Mouse (Mus musculus): ENCODE data around the gene Nom1. TPM values are rescaled to one million over a fixed set of nuclear protein-coding genes. Genes with fewer than 3 reads are reported as not detected.
A peak's percentile ranks its signal among the peaks of the same experiment; 100 is the strongest.

The Nom1 gene
- polyA plus RNA-seq (2014; fragmentation: Nextera tagmentation; extraction: Ambion mirVana) = 24.2 and 25.3 TPM in 2 replicates

- peak within 1 kb of the TSS; percentile 83 for H3K4me3 ChIP-seq (ENCODE audit: low read depth, low read length)
- no peaks in the 10 kb centered on the region for H3K36me3 ChIP-seq (replicated peaks; ENCODE audit: control insufficient read depth, insufficient read depth, low read depth, low read length)
- 0 out of 2 replicates have a peak within 1 kb of the TSS, but pooled peaks have one; percentile 48 for H3K27ac ChIP-seq (replicated peaks; ENCODE audit: low read depth, low read length)
- H3K9me3 ChIP-seq (replicated peaks; ENCODE audit: control insufficient read depth, low read length) = no peaks in the 10 kb centered on the region
- peak within 1 kb of the TSS; percentile 83 for H3K4me2 ChIP-seq (ENCODE audit: low read depth, low read length)
- WGBS = 4% methylated on average over 29 of the region's 29 CpGs
- H3K4me1 ChIP-seq (ENCODE audit: control insufficient read depth, insufficient read depth, low read length) = no peaks in the 10 kb centered on the region
- H3K27me3 ChIP-seq (ENCODE audit: control insufficient read depth, insufficient read depth, low read length) = no peaks in the 10 kb centered on the region
- peak; percentile 97 for ATAC-seq (replicated peaks; ENCODE audit: insufficient number of reproducible peaks, low FRiP score, low TSS enrichment, low read depth)
- peak; percentile 95 for DNase-seq (ENCODE audit: low spot score)
- peak within 1 kb of the TSS; percentile 82 for H3K9ac ChIP-seq (replicated peaks; ENCODE audit: low read length)
These were observed at the start of gene Nom1 for GRCm38 (mm10) chr5:29434228-29434871. Gene Nom1 (plus strand): TSS chr5:29434664.

- Histone ChIP-seq H3K4me1 (ENCODE audit: control insufficient read depth, insufficient read depth, low read length) (no peaks in the 10 kb centered on the region), H3K27ac (replicated peaks; ENCODE audit: low read depth, low read length) (0 out of 2 replicates have a peak overlapping the region, but pooled peaks have one; percentile 3), H3K4me2 (ENCODE audit: low read depth, low read length) (no peak overlapping the region), H3K9ac (replicated peaks; ENCODE audit: low read length) (no peak overlapping the region), H3K4me3 (ENCODE audit: low read depth, low read length) (no peak overlapping the region), H3K36me3 (replicated peaks; ENCODE audit: control insufficient read depth, insufficient read depth, low read depth, low read length) (no peaks in the 10 kb centered on the region), H3K9me3 (replicated peaks; ENCODE audit: control insufficient read depth, low read length) (no peaks in the 10 kb centered on the region), H3K27me3 (ENCODE audit: control insufficient read depth, insufficient read depth, low read length) (no peaks in the 10 kb centered on the region)
- no peak for ATAC-seq (replicated peaks; ENCODE audit: insufficient number of reproducible peaks, low FRiP score, low TSS enrichment, low read depth)
- no peak for DNase-seq (ENCODE audit: low spot score)
- 57% methylated on average over 1 of the region's 1 CpGs for WGBS
These were observed 46.9 kb upstream of the Nom1 start for GRCm38 (mm10) chr5:29387591-29387990.

- no peak for ATAC-seq (replicated peaks; ENCODE audit: insufficient number of reproducible peaks, low FRiP score, low TSS enrichment, low read depth)
- no peaks in the 10 kb centered on the region for H3K27me3 ChIP-seq (ENCODE audit: control insufficient read depth, insufficient read depth, low read length)
- no peak overlapping the region for H3K27ac ChIP-seq (replicated peaks; ENCODE audit: low read depth, low read length)
- H3K36me3 ChIP-seq (replicated peaks; ENCODE audit: control insufficient read depth, insufficient read depth, low read depth, low read length) = no peaks in the 10 kb centered on the region
- H3K4me1 ChIP-seq (ENCODE audit: control insufficient read depth, insufficient read depth, low read length) = no peaks in the 10 kb centered on the region
- no peaks in the 10 kb centered on the region for H3K9me3 ChIP-seq (replicated peaks; ENCODE audit: control insufficient read depth, low read length)
- WGBS = 44% methylated on average over 7 of the region's 7 CpGs
- H3K4me3 ChIP-seq (ENCODE audit: low read depth, low read length) = no peak overlapping the region
- H3K9ac ChIP-seq (replicated peaks; ENCODE audit: low read length) = no peak overlapping the region
- DNase-seq (ENCODE audit: low spot score) = peak; percentile 4
- no peak overlapping the region for H3K4me2 ChIP-seq (ENCODE audit: low read depth, low read length)
These were observed 46.1 kb upstream of the Nom1 start for GRCm38 (mm10) chr5:29388181-29388943.

GRCm38 (mm10) chr5:29388944-29389765 lies 45.3 kb upstream of the Nom1 start:
- WGBS = 25% methylated on average over 15 of the region's 15 CpGs
- ATAC-seq (replicated peaks; ENCODE audit: insufficient number of reproducible peaks, low FRiP score, low TSS enrichment, low read depth) (0 out of 2 replicates have a peak, but pooled peaks have one; percentile 59), DNase-seq (ENCODE audit: low spot score) (peak; percentile 81)
- Histone ChIP-seq H3K27ac (replicated peaks; ENCODE audit: low read depth, low read length) (no peak overlapping the region), H3K4me1 (ENCODE audit: control insufficient read depth, insufficient read depth, low read length) (no peaks in the 10 kb centered on the region), H3K4me2 (ENCODE audit: low read depth, low read length) (no peak overlapping the region), H3K27me3 (ENCODE audit: control insufficient read depth, insufficient read depth, low read length) (no peaks in the 10 kb centered on the region), H3K4me3 (ENCODE audit: low read depth, low read length) (no peak overlapping the region), H3K9ac (replicated peaks; ENCODE audit: low read length) (no peak overlapping the region), H3K36me3 (replicated peaks; ENCODE audit: control insufficient read depth, insufficient read depth, low read depth, low read length) (no peaks in the 10 kb centered on the region), H3K9me3 (replicated peaks; ENCODE audit: control insufficient read depth, low read length) (no peaks in the 10 kb centered on the region)

- Histone ChIP-seq H3K4me2 (ENCODE audit: low read depth, low read length) (no peak overlapping the region), H3K9me3 (replicated peaks; ENCODE audit: control insufficient read depth, low read length) (no peaks in the 10 kb centered on the region), H3K9ac (replicated peaks; ENCODE audit: low read length) (no peak overlapping the region), H3K4me1 (ENCODE audit: control insufficient read depth, insufficient read depth, low read length) (no peaks in the 10 kb centered on the region), H3K27me3 (ENCODE audit: control insufficient read depth, insufficient read depth, low read length) (no peaks in the 10 kb centered on the region), H3K27ac (replicated peaks; ENCODE audit: low read depth, low read length) (no peak overlapping the region), H3K36me3 (replicated peaks; ENCODE audit: control insufficient read depth, insufficient read depth, low read depth, low read length) (no peaks in the 10 kb centered on the region), H3K4me3 (ENCODE audit: low read depth, low read length) (no peak overlapping the region)
- DNase-seq (ENCODE audit: low spot score) (no peak), ATAC-seq (replicated peaks; ENCODE audit: insufficient number of reproducible peaks, low FRiP score, low TSS enrichment, low read depth) (no peak)
- WGBS = 75% methylated on average over 4 of the region's 4 CpGs
These were observed 36.0 kb upstream of the Nom1 start for GRCm38 (mm10) chr5:29398427-29398826.

- Histone ChIP-seq H3K27ac (replicated peaks; ENCODE audit: low read depth, low read length) (no peak overlapping the region), H3K9ac (replicated peaks; ENCODE audit: low read length) (no peak overlapping the region), H3K9me3 (replicated peaks; ENCODE audit: control insufficient read depth, low read length) (no peaks in the 10 kb centered on the region), H3K4me2 (ENCODE audit: low read depth, low read length) (no peak overlapping the region), H3K4me1 (ENCODE audit: control insufficient read depth, insufficient read depth, low read length) (no peaks in the 10 kb centered on the region), H3K4me3 (ENCODE audit: low read depth, low read length) (no peak overlapping the region), H3K27me3 (ENCODE audit: control insufficient read depth, insufficient read depth, low read length) (no peaks in the 10 kb centered on the region), H3K36me3 (replicated peaks; ENCODE audit: control insufficient read depth, insufficient read depth, low read depth, low read length) (no peaks in the 10 kb centered on the region)
- DNase-seq (ENCODE audit: low spot score) (no peak), ATAC-seq (replicated peaks; ENCODE audit: insufficient number of reproducible peaks, low FRiP score, low TSS enrichment, low read depth) (no peak)
These were observed 23.6 kb upstream of the Nom1 start for GRCm38 (mm10) chr5:29410854-29411253.

- WGBS = 81% methylated on average over 3 of the region's 3 CpGs
- H3K9me3 ChIP-seq (replicated peaks; ENCODE audit: control insufficient read depth, low read length) = no peaks in the 10 kb centered on the region
These were observed 21.4 kb upstream of the Nom1 start for GRCm38 (mm10) chr5:29413041-29413440.

More at GRCm38 (mm10) chr5:29413041-29413440, 21.4 kb upstream of the Nom1 start:
- H3K4me1 ChIP-seq (ENCODE audit: control insufficient read depth, insufficient read depth, low read length) = no peaks in the 10 kb centered on the region
- H3K9ac ChIP-seq (replicated peaks; ENCODE audit: low read length) = no peak overlapping the region
- ATAC-seq (replicated peaks; ENCODE audit: insufficient number of reproducible peaks, low FRiP score, low TSS enrichment, low read depth) (no peak), DNase-seq (ENCODE audit: low spot score) (peak; percentile 12)
- H3K36me3 ChIP-seq (replicated peaks; ENCODE audit: control insufficient read depth, insufficient read depth, low read depth, low read length) = no peaks in the 10 kb centered on the region
- no peak overlapping the region for H3K4me3 ChIP-seq (ENCODE audit: low read depth, low read length)
- no peak overlapping the region for H3K4me2 ChIP-seq (ENCODE audit: low read depth, low read length)
- no peaks in the 10 kb centered on the region for H3K27me3 ChIP-seq (ENCODE audit: control insufficient read depth, insufficient read depth, low read length)
- no peak overlapping the region for H3K27ac ChIP-seq (replicated peaks; ENCODE audit: low read depth, low read length)

Data from embryonic facial prominence, embryonic 11.5 days (tissue).